Mouse (Mus musculus) ES-Bruce4 (cell line): ENCODE results near the gene Aunip.

Experiments used
- CTCF ChIP-seq: IDR thresholded peaks from one replicate; pipeline ENCODE4 v1.8.1; 2011; ENCODE audit warnings: low read depth, low read length
- EP300 ChIP-seq: IDR thresholded peaks from 2 replicates; pipeline ENCODE4 v1.6.1; 2011; ENCODE audit warnings: low read depth, low read length; ENCODE audit not compliant: insufficient read depth
- POLR2A ChIP-seq: IDR thresholded peaks from one replicate; pipeline ENCODE4 v1.8.1; 2011; ENCODE audit warnings: low read length; ENCODE audit not compliant: insufficient read depth

- TF ChIP-seq CTCF (no peak), POLR2A (no peak), EP300 (no peak)
Measured at GRCm38 (mm10) chr4:134494780-134495545, 15.8 kb upstream of the Aunip start.
